Mouse (Mus musculus): ENCODE results near the gene Chn2. TPM values are rescaled to one million over a fixed set of nuclear protein-coding genes. Genes with fewer than 3 reads are reported as not detected.

Chn2 gene
- polyA plus RNA-seq, 1 experiment from 2014 or later = 12.0 TPM

- no peaks in the 10 kb centered on the region for H3K27me3 ChIP-seq
- no peak overlapping the region for H3K4me2 ChIP-seq
- no peak overlapping the region for H3K4me3 ChIP-seq (replicated peaks)
- WGBS = 27% methylated on average over 3 of the region's 3 CpGs
- ATAC-seq (ENCODE audit: insufficient number of reproducible peaks, insufficient read depth, low FRiP score, low TSS enrichment, low read depth) = no peak
- no peak overlapping the region for H3K27ac ChIP-seq
- H3K36me3 ChIP-seq = no peaks in the 10 kb centered on the region
- H3K9me3 ChIP-seq = no peaks in the 10 kb centered on the region
- H3K9ac ChIP-seq (replicated peaks) = no peak overlapping the region
- peaks cover 12% of the 10 kb centered on the region for H3K4me1 ChIP-seq (replicated peaks)
Observed at GRCm38 (mm10) chr6:54158317-54158716, 119.0 kb downstream of the Chn2 start.

- Histone ChIP-seq H3K27me3 (no peaks in the 10 kb centered on the region), H3K36me3 (no peaks in the 10 kb centered on the region), H3K9me3 (no peaks in the 10 kb centered on the region), H3K27ac (no peak overlapping the region), H3K9ac (replicated peaks) (no peak overlapping the region), H3K4me2 (no peak overlapping the region), H3K4me1 (replicated peaks) (peaks cover 12% of the 10 kb centered on the region), H3K4me3 (replicated peaks) (no peak overlapping the region)
- no peak for ATAC-seq (ENCODE audit: insufficient number of reproducible peaks, insufficient read depth, low FRiP score, low TSS enrichment, low read depth)
- 94% methylated on average over 3 of the region's 3 CpGs for WGBS
Observed at GRCm38 (mm10) chr6:54160677-54161076, 121.3 kb downstream of the Chn2 start.

GRCm38 (mm10) chr6:54161246-54161645 lies 121.9 kb downstream of the Chn2 start:
- H3K27me3 ChIP-seq = no peaks in the 10 kb centered on the region

GRCm38 (mm10) chr6:54162321-54162720 lies 123.0 kb downstream of the Chn2 start:
- Histone ChIP-seq H3K27me3 (no peaks in the 10 kb centered on the region), H3K9ac (replicated peaks) (no peak overlapping the region), H3K4me1 (replicated peaks) (peaks cover 12% of the 10 kb centered on the region), H3K36me3 (no peaks in the 10 kb centered on the region), H3K27ac (no peak overlapping the region), H3K9me3 (no peaks in the 10 kb centered on the region), H3K4me2 (no peak overlapping the region), H3K4me3 (replicated peaks) (no peak overlapping the region)
- ATAC-seq (ENCODE audit: insufficient number of reproducible peaks, insufficient read depth, low FRiP score, low TSS enrichment, low read depth) = no peak
- 82% methylated on average over 5 of the region's 5 CpGs for WGBS

More at GRCm38 (mm10) chr6:54161246-54161645, 121.9 kb downstream of the Chn2 start:
- Histone ChIP-seq H3K27ac (no peak overlapping the region), H3K4me3 (replicated peaks) (no peak overlapping the region), H3K9me3 (no peaks in the 10 kb centered on the region), H3K4me1 (replicated peaks) (peaks cover 12% of the 10 kb centered on the region), H3K36me3 (no peaks in the 10 kb centered on the region), H3K9ac (replicated peaks) (no peak overlapping the region), H3K4me2 (no peak overlapping the region)
- 87% methylated on average over 3 of the region's 3 CpGs for WGBS
- ATAC-seq (ENCODE audit: insufficient number of reproducible peaks, insufficient read depth, low FRiP score, low TSS enrichment, low read depth) = no peak

GRCm38 (mm10) chr6:54162786-54163185 lies 123.4 kb downstream of the Chn2 start:
- Histone ChIP-seq H3K27me3 (no peaks in the 10 kb centered on the region), H3K4me1 (replicated peaks) (peaks cover 12% of the 10 kb centered on the region), H3K9ac (replicated peaks) (no peak overlapping the region), H3K36me3 (no peaks in the 10 kb centered on the region), H3K4me2 (no peak overlapping the region), H3K4me3 (replicated peaks) (no peak overlapping the region), H3K9me3 (no peaks in the 10 kb centered on the region), H3K27ac (no peak overlapping the region)
- no peak for ATAC-seq (ENCODE audit: insufficient number of reproducible peaks, insufficient read depth, low FRiP score, low TSS enrichment, low read depth)
- WGBS = 79% methylated on average over 9 of the region's 9 CpGs

GRCm38 (mm10) chr6:54163702-54164101 lies 124.3 kb downstream of the Chn2 start:
- H3K27me3 ChIP-seq = no peaks in the 10 kb centered on the region

GRCm38 (mm10) chr6:54164777-54165176 lies 125.4 kb downstream of the Chn2 start:
- H3K9ac ChIP-seq (replicated peaks) = no peak overlapping the region
- no peak overlapping the region for H3K4me2 ChIP-seq
- H3K4me1 ChIP-seq (replicated peaks) = peaks cover 6% of the 10 kb centered on the region
- ATAC-seq (ENCODE audit: insufficient number of reproducible peaks, insufficient read depth, low FRiP score, low TSS enrichment, low read depth) = no peak
- no peak overlapping the region for H3K4me3 ChIP-seq (replicated peaks)
- no peak overlapping the region for H3K27ac ChIP-seq
- no peaks in the 10 kb centered on the region for H3K27me3 ChIP-seq
- no peaks in the 10 kb centered on the region for H3K9me3 ChIP-seq
- no peaks in the 10 kb centered on the region for H3K36me3 ChIP-seq
- 48% methylated on average over 4 of the region's 4 CpGs for WGBS

More at GRCm38 (mm10) chr6:54163702-54164101, 124.3 kb downstream of the Chn2 start:
- ATAC-seq (ENCODE audit: insufficient number of reproducible peaks, insufficient read depth, low FRiP score, low TSS enrichment, low read depth) = no peak
- peaks cover 6% of the 10 kb centered on the region for H3K4me1 ChIP-seq (replicated peaks)
- H3K27ac ChIP-seq = no peak overlapping the region
- H3K4me3 ChIP-seq (replicated peaks) = no peak overlapping the region
- H3K36me3 ChIP-seq = no peaks in the 10 kb centered on the region
- no peaks in the 10 kb centered on the region for H3K9me3 ChIP-seq
- H3K9ac ChIP-seq (replicated peaks) = no peak overlapping the region
- H3K4me2 ChIP-seq = no peak overlapping the region

- H3K9ac ChIP-seq (replicated peaks) = no peak overlapping the region
- H3K4me3 ChIP-seq (replicated peaks) = no peak overlapping the region
- H3K36me3 ChIP-seq = no peaks in the 10 kb centered on the region
- H3K4me1 ChIP-seq (replicated peaks) = peaks cover 6% of the 10 kb centered on the region
- H3K4me2 ChIP-seq = no peak overlapping the region
- 87% methylated on average over 7 of the region's 7 CpGs for WGBS
- no peak overlapping the region for H3K27ac ChIP-seq
- ATAC-seq (ENCODE audit: insufficient number of reproducible peaks, insufficient read depth, low FRiP score, low TSS enrichment, low read depth) = no peak
- no peaks in the 10 kb centered on the region for H3K9me3 ChIP-seq
- no peaks in the 10 kb centered on the region for H3K27me3 ChIP-seq
Observed at GRCm38 (mm10) chr6:54165246-54165645, 125.9 kb downstream of the Chn2 start.

- Histone ChIP-seq H3K36me3 (no peaks in the 10 kb centered on the region), H3K4me3 (replicated peaks) (no peak overlapping the region), H3K4me2 (no peak overlapping the region), H3K9me3 (no peaks in the 10 kb centered on the region), H3K9ac (replicated peaks) (no peak overlapping the region), H3K27ac (no peak overlapping the region), H3K27me3 (no peaks in the 10 kb centered on the region), H3K4me1 (replicated peaks) (peaks cover 6% of the 10 kb centered on the region)
- 74% methylated on average over 4 of the region's 4 CpGs for WGBS
- no peak for ATAC-seq (ENCODE audit: insufficient number of reproducible peaks, insufficient read depth, low FRiP score, low TSS enrichment, low read depth)
Observed at GRCm38 (mm10) chr6:54165863-54166262, 126.5 kb downstream of the Chn2 start.

- Histone ChIP-seq H3K27me3 (no peaks in the 10 kb centered on the region), H3K9ac (replicated peaks) (no peak overlapping the region), H3K9me3 (no peaks in the 10 kb centered on the region), H3K4me2 (no peak overlapping the region), H3K36me3 (no peaks in the 10 kb centered on the region), H3K27ac (no peak overlapping the region), H3K4me3 (replicated peaks) (no peak overlapping the region), H3K4me1 (replicated peaks) (peaks cover 9% of the 10 kb centered on the region)
- 68% methylated on average over 7 of the region's 7 CpGs for WGBS
- no peak for ATAC-seq (ENCODE audit: insufficient number of reproducible peaks, insufficient read depth, low FRiP score, low TSS enrichment, low read depth)
Observed at GRCm38 (mm10) chr6:54166991-54167546, 127.7 kb downstream of the Chn2 start.

GRCm38 (mm10) chr6:54170286-54170894 lies 131.0 kb downstream of the Chn2 start:
- no peaks in the 10 kb centered on the region for H3K27me3 ChIP-seq
- no peak overlapping the region for H3K4me2 ChIP-seq
- peaks cover 5% of the 10 kb centered on the region; the same call in 1 of the 2 replicates for H3K4me1 ChIP-seq (replicated peaks)
- H3K4me3 ChIP-seq (replicated peaks) = no peak overlapping the region
- 84% methylated on average over 11 of the region's 11 CpGs for WGBS
- H3K36me3 ChIP-seq = no peaks in the 10 kb centered on the region
- no peaks in the 10 kb centered on the region for H3K9me3 ChIP-seq
- H3K9ac ChIP-seq (replicated peaks) = no peak overlapping the region
- no peak overlapping the region for H3K27ac ChIP-seq
- ATAC-seq (ENCODE audit: insufficient number of reproducible peaks, insufficient read depth, low FRiP score, low TSS enrichment, low read depth) = no peak

GRCm38 (mm10) chr6:54171385-54171784 lies 132.0 kb downstream of the Chn2 start:
- H3K36me3 ChIP-seq = no peaks in the 10 kb centered on the region
- H3K27ac ChIP-seq = no peak overlapping the region
- no peaks in the 10 kb centered on the region for H3K27me3 ChIP-seq
- peaks cover 10% of the 10 kb centered on the region; the same call in 1 of the 2 replicates for H3K4me1 ChIP-seq (replicated peaks)
- no peak overlapping the region for H3K9ac ChIP-seq (replicated peaks)
- ATAC-seq (ENCODE audit: insufficient number of reproducible peaks, insufficient read depth, low FRiP score, low TSS enrichment, low read depth) = no peak
- no peak overlapping the region for H3K4me2 ChIP-seq
- H3K4me3 ChIP-seq (replicated peaks) = no peak overlapping the region
- 68% methylated on average over 6 of the region's 6 CpGs for whole genome bisulfite sequencing
- no peaks in the 10 kb centered on the region for H3K9me3 ChIP-seq
